Mouse (Mus musculus) kidney, adult 2 months (tissue): ENCODE data around the gene Naa60.

Experiments
- CTCF ChIP-seq: fragments of 200-500 bp; conservative IDR thresholded peaks from 2 replicates; pipeline ENCODE4 v1.5.1; 2011; ENCODE audit warnings: low read depth, mild to moderate bottlenecking, control low read depth, low read length, moderate library complexity, mixed read lengths; ENCODE audit not compliant: insufficient read depth, insufficient read length
- POLR2A ChIP-seq: fragments of 200-500 bp; IDR thresholded peaks from one replicate; pipeline ENCODE4 v1.6.1; 2011; ENCODE audit warnings: low read depth, low read length, control low read depth

- TF ChIP-seq POLR2A (no peak), CTCF (no peak)
These were observed 28.4 kb upstream of the Naa60 start for GRCm38 (mm10) chr16:3843796-3844195.
